Mouse (Mus musculus) embryo, embryonic 10.5 days (tissue): ENCODE measurements around the gene Tas2r134.
A peak's percentile ranks its signal among the peaks of the same experiment; 100 is the strongest.

ENCODE experiments used
- DNase-seq: peaks from one replicate; pipeline ENCODE4 v3.0.0-alpha.2; 2015; ENCODE audit warnings: low spot score

Tas2r134 gene

DNA sequence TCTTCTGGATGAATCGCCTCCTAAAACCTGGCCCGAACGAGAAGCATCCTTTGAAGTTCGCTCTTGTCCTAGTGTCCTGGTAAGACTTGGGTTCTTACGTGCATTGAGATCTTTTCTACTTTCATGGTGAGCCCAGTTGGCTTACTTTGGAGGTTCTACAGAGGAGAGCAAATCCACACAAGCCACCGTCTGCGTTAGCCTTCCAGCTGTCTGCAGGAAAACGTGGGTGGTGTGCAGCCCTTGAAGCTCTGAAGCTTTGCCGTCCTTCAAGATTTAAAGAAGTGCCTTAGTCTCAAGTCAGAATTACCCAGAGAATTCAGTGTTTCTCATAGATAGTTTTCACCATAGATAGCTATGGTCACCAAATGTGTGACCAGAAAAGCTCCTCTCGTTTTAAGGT is 24.8 kb downstream of the Tas2r134 start:
- DNase-seq = no peak

DNA sequence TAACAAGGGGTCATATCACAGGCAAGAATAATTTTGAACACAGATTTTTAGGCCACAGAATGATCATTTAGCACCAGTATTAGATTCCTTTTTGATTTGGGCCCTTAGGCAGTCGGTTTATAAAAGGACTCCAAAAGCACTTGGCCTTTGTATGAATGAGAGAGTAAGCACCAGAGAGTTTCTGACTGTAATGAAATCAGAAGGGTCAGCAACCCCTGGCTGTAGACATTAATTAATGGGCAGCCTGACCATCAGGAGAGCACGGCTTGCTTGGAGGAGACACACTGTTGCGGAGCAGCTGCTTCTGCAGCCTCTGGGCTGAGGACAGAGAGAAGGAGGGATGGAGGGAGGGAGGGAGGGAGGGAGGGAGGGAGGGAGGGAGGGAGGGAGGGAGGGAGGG is 30.4 kb downstream of the Tas2r134 start:
- peak; percentile 33 for DNase-seq

DNA sequence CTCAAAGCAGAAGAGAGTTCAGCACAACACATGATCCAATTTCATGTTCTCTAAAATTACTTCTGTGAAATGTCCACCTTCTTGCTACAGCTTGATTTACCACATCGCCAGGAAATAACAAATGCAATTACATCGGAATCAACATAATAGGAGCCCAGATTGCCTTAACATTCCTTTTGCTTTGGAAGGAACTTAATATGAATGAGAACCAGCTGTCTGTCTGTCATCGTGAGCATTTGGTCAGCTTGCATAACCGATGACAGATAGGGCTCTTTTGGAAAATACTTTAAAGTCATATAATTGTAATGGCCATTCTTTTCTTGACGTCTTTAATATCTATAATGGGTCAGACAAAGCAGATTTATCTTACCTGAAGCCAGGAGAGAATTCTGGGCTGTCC is 31.0 kb downstream of the Tas2r134 start:
- DNase-seq = peak; percentile 18

DNA sequence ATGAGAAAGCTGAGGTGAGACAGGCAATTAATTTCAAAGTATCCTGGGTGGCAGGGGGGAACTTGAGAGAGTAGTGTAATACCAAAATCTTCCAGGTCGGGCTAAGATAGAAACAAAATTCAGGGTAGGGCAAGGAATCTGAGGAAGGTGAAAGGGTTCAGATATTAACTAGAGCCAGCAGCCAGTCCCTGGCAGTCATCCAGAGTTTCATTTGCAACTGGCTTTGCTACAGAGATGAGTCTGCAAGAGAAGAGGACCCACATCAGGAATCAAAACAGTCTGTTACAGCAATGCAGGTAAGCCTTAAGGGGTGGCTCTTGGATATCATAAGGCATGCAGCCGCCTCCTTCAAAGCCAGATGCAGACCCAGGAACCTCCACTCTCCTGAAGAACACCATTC is 47.0 kb downstream of the Tas2r134 start:
- no peak for DNase-seq
